Mouse (Mus musculus): ENCODE data around the gene Gmfg.

Gene Gmfg

GRCm38 (mm10) chr7:28436932-28437570 is at the start of gene Gmfg:
Gmfg (plus strand) TSS chr7:28437447.
- peak; percentile 75 for DNase-seq

GRCm38 (mm10) chr7:28390331-28390730 is 46.9 kb upstream of the Gmfg start:
- no peak for DNase-seq

DNA sequence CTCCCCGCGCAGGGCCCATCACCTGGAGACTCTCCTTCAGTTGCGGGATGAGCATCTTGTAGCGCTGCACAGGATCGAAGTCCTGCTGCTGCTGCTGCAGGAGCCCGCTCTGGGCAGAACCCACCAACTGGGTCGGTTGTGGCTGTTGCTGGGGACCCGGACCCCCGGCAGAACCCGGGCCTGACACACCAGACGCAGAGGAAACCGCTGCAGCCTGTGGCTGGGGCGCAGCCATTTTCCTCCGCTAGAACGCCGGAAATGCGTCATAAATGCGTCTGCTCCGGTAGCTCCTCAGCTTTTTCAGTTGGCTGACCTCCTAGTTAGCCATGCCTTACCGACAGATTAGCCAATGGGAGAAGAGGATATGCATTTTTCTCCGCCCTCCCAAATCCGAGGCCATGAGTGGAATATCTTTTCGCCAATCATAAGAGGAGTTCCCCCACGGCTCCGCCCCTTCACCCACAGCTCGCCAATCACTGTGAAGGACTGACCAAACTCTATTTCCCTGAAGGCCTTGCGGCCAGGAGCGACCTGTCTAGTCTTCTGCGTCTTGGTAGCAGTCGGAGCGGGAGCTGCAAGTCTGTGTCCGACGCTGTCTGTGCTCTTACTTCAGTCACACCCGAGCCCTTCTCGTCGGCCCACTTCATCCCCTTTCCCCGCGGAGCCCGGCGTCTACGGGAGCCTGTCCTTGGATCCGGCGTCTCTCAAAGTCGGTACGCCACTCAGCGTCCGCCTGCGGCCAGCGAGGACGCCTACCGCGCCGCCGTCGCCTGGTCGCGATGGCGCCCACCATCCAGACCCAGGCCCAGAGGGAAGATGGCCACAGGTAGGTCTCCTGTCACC is 44.6 kb upstream of the Gmfg start, which contains the start of the genes Med29 and Paf1:
Med29 (minus strand) TSS at position 280 of the 843 bp plus-strand sequence.
Paf1 (plus strand) TSS at position 523 of the 843 bp plus-strand sequence.
- DNase-seq, result peak; percentile 87

DNA sequence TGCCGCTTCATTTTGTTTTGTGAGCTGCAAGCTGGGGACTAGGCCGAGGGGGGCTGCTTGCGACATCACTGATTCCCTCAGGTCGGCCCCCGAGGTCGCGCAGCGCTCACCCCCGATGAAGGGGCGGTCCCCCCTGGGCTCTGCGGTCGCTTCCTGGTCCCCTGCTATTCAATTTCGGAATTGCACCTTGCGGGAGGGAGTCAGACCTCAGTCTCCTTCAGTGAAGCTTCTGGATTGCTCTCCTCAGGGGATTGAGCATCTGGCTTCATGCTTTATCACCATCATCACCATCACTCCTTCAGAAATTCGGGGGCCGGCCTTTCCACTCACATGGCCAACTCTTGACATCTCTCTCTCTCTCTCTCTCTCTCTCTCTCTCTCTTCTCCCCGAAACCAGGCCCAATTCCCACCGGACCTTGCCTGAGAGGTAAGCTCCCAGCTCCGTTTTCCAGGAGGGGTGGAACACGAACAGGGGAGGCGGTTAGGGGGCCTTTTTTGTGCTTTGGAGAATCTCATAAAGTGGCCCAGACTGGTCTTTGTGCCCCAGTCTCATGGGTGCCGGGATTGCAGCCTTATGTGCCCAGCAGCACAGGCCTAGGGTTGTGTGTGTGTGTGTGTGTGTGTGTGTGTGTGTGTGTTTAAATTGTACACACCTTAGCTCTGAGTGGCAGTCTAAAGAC is 43.8 kb upstream of the Gmfg start:
- DNase-seq, result no peak

GRCm38 (mm10) chr7:28395425-28395824 is 41.8 kb upstream of the Gmfg start:
- DNase-seq, result no peak

DNA sequence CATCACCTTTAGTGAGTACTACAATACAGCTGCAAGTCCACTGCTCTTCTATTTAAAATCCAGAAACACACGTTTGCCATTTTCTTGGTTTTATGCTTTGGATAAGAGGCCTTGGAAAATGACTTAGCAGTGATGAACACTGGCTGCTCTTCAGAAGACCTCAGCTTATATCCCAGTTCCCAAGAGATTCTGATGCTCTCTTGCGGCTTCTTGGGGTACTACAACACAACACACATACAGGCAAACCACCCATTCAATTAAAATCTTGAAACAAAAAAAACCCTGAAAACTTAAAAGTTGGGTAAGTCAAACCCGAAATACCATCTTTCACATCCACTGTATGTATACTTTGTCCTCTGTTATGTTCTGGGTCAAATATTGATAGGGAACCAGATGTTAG is 39.2 kb upstream of the Gmfg start:
- no peak for DNase-seq

GRCm38 (mm10) chr7:28398696-28399340 is 38.4 kb upstream of the Gmfg start:
- DNase-seq, result no peak

DNA sequence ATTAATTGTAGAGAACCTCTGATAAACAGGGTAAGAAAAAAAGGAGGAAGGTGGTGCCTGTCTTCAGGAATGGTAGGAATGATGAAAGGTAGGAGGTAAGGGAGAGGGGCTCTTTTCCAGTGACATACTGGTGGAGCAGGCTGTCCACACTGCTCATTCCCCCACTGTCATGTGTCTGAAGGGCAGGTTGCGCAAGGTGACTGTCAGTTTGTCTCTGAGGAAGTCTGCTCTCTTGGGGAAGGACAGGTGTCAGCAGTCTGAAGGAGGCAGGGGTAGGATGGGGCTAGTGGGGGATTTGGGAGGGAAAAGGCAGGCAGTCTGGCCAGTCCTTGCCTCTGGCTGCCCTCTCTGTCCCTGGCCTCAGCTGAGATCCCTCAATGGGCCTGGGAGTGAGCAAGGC is 36.2 kb upstream of the Gmfg start:
- no peak for DNase-seq

- no peak for DNase-seq
Observed at GRCm38 (mm10) chr7:28401942-28402341, 35.3 kb upstream of the Gmfg start.

- DNase-seq, result no peak
Observed at GRCm38 (mm10) chr7:28410841-28411475, 26.3 kb upstream of the Gmfg start.

DNA sequence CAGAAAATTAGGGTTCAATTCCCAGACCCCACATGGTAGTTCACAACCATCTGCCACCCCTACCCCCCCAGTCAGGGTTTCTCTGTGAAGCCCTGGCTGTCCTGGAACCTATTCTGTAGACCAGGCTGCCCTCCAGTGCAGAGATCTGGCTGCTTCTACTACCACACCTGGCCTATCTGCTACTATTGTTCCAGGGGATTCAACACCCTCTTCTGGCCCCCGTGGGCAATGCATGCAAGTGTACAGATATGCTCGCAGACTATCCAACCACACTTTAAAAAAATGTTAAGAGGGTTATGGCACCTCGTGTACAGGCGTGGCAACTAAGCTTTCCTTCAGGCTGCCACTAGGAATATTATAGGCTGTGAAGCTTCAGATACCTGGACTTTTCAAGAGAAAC is 24.4 kb upstream of the Gmfg start:
- DNase-seq, result no peak

DNA sequence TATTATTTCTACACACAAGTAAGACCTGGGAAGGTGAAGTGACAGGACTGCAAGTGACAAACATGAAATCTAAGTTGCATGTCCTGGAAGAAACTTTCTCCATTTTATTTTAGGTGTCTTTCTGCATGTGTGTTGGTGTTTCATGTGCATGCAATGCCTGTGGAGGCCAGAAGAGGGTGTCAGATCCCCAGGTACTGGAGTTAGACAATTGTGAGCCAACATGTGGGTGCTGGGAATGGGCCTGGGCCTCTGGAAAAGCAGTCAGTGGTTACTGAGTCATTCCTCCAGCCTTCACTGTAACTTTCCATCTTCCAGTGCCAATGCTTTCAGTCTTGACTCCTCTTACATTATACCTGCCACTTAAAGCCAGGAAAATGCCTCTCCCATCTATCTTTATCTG is 19.9 kb upstream of the Gmfg start:
- DNase-seq, result no peak

DNA sequence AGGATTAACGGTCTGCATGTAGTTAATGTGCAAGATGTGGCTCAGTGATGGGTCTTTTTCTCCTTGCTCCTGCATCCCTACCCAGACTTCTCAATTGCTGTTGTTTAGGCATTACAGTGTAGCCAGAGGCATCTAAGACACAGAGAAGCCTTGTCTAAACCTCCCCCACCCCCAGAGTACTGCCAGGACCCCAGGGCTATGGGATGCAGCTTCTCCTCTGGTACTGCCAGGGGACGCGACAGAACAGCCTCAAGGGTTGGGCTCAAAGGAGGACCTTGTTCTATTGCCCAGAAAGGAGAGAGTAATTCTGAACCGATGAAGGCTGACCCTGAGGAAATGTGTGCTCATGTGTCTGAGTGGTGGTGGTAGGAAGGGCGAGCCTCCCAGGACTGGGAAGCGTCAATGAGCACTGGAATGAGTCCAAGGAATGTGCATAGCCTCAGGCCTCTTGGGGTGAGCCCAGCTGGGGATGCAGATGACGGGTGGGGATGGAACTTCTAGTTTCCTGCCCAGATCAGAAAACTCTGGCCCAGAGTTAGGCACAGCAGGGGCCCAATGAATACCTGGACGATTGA is 19.1 kb upstream of the Gmfg start:
- no peak for DNase-seq

DNA sequence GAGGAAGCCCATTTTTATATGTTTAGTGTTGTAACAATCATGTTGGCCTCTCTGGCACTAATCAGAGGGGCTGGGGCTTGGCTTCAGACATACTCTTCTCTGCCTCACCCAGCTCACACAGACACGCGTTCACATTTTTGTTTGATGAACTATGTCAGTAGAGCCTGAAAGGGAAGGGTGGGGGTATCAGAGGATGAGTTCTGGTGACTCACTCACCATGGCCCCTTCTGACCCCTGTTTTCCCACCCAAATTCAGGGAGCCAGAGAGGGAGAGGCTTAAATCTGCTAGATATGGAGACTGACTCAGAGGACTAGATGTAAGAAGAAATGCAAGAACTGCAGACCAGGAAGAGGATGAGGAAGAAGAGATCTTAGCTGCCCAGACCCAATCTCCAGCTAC is 17.8 kb upstream of the Gmfg start:
- DNase-seq, result no peak

DNA sequence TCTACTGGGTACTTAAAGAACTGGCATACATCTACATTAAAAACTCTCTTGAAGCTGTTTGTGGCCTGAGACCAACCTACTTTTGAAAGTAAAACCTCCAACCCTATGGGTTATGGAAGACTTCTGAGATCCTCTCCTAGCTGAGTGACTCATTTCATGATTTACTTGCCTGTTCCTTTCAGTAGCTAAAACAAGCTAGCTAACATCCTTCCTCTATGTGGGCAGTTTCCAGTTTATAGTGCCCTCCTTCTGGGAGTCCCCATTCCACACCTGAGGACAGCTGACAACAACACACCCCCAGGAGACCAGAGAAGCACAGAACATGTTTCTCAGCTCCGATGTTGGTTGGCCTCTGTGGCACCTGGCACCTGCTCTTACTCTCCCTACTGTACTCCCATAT is 14.2 kb upstream of the Gmfg start:
- no peak for DNase-seq

- DNase-seq, result no peak
Observed at GRCm38 (mm10) chr7:28427738-28428137, 9.5 kb upstream of the Gmfg start.

- DNase-seq, result no peak
Observed at GRCm38 (mm10) chr7:28430512-28430911, 6.7 kb upstream of the Gmfg start.

GRCm38 (mm10) chr7:28432252-28432651 is 5.0 kb upstream of the Gmfg start:
- DNase-seq, result no peak

DNA sequence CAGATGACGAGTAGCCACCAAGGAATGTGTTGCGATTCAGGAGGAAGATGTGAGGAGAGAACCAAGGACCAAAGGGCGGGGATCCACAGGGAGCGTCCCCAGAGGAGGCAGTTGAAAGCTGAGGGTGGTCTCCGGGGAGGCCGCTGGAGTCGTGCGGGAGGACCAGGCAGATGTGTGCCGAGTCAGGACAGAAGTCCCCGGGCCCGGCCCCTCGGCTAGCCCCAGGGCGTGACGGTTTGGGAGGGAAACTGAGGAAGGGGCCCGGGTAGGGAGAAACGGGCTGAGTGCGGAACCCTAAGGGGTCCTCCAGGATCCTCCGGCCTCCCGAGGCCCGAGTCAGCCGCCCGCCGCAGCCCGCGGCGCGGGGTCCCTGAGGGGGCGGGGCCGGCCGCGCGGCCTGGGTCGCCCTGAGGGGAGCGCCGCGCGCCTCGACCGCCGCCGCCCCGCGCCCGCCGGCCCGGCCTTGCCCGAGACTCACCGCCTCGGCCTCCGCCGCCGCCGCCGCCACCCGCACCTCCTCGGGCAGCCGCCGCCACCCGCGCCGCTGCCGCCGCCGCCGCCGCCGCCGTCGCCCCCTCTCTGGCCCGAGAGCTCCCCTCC is 1.5 kb upstream of the Gmfg start:
- peak; percentile 41 for DNase-seq

- peak; percentile 99 for DNase-seq
Observed at GRCm38 (mm10) chr7:28436271-28436904, 859 bp upstream of the Gmfg start.

- DNase-seq, result no peak
Observed at GRCm38 (mm10) chr7:28437964-28438363, 717 bp downstream of the Gmfg start.
